Mouse (Mus musculus): ENCODE results near the gene Cbx8.

- TF ChIP-seq CTCF (IDR thresholded peaks at IDR 0.05; ENCODE audit: low read depth) (no peak), EP300 (optimal IDR thresholded peaks at IDR 0.05) (no peak)
Measured at GRCm38 (mm10) chr11:118997182-118997581, 43.6 kb downstream of the Cbx8 start.

Measured in stomach, postnatal 0 days (tissue).